Mouse (Mus musculus): ENCODE measurements around the gene Atg7. TPM values are rescaled to one million over a fixed set of nuclear protein-coding genes. Genes with fewer than 3 reads are reported as not detected.

Atg7 gene
- total and polyA plus RNA-seq, 2 experiments = 18.8 to 31.7 TPM

GRCm38 (mm10) chr6:114719100-114719499, 76.2 kb downstream of the Atg7 start:
- 73% methylated on average over 5 of the region's 5 CpGs for WGBS
- TF ChIP-seq CTCF (IDR thresholded peaks at IDR 0.05; ENCODE audit: low read depth, low read length) (no peak), POLR2A (IDR thresholded peaks at IDR 0.05; ENCODE audit: extremely low read depth, insufficient read depth, low read length) (no peak)

GRCm38 (mm10) chr6:114719665-114720064, 76.8 kb downstream of the Atg7 start:
- H3K9ac ChIP-seq (ENCODE audit: low read depth, low read length) = no peak overlapping the region
- H3K4me1 ChIP-seq (ENCODE audit: control insufficient read depth, insufficient read depth, low read length) = no peaks in the 10 kb centered on the region
- H3K27ac ChIP-seq (replicated peaks; ENCODE audit: insufficient read depth, low read depth, low read length) = no peak overlapping the region
- H3K27me3 ChIP-seq (ENCODE audit: control insufficient read depth, insufficient read depth, low read length) = no peaks in the 10 kb centered on the region
- 84% methylated on average over 8 of the region's 8 CpGs for WGBS
- no peaks in the 10 kb centered on the region for H3K79me2 ChIP-seq (ENCODE audit: control insufficient read depth, insufficient read depth, low read length)
- DNase-seq (ENCODE audit: extremely low read depth, low read depth, low spot score) = no peak
- H3K4me3 ChIP-seq (ENCODE audit: insufficient read depth, low read depth, low read length) = no peak overlapping the region
- peaks cover 3% of the 10 kb centered on the region; the same call in 1 of the 2 replicates for H3K36me3 ChIP-seq (ENCODE audit: control insufficient read depth, insufficient read depth, low read length)
- no peak for TF ChIP-seq POLR2A (IDR thresholded peaks at IDR 0.05; ENCODE audit: extremely low read depth, insufficient read depth, low read length)
- TF ChIP-seq CTCF (IDR thresholded peaks at IDR 0.05; ENCODE audit: low read depth, low read length) = no peak

More at GRCm38 (mm10) chr6:114719100-114719499, 76.2 kb downstream of the Atg7 start:
- Histone ChIP-seq H3K36me3 (ENCODE audit: control insufficient read depth, insufficient read depth, low read length) (peaks cover 2% of the 10 kb centered on the region; the same call in 1 of the 2 replicates), H3K4me1 (ENCODE audit: control insufficient read depth, insufficient read depth, low read length) (no peaks in the 10 kb centered on the region), H3K27me3 (ENCODE audit: control insufficient read depth, insufficient read depth, low read length) (no peaks in the 10 kb centered on the region), H3K4me3 (ENCODE audit: insufficient read depth, low read depth, low read length) (no peak overlapping the region), H3K79me2 (ENCODE audit: control insufficient read depth, insufficient read depth, low read length) (no peaks in the 10 kb centered on the region), H3K27ac (replicated peaks; ENCODE audit: insufficient read depth, low read depth, low read length) (no peak overlapping the region), H3K9ac (ENCODE audit: low read depth, low read length) (no peak overlapping the region)
- DNase-seq (ENCODE audit: extremely low read depth, low read depth, low spot score) = no peak

GRCm38 (mm10) chr6:114722046-114722445, 79.1 kb downstream of the Atg7 start:
- no peak for TF ChIP-seq POLR2A (IDR thresholded peaks at IDR 0.05; ENCODE audit: extremely low read depth, insufficient read depth, low read length)
- no peak for TF ChIP-seq CTCF (IDR thresholded peaks at IDR 0.05; ENCODE audit: low read depth, low read length)
- Histone ChIP-seq H3K27ac (replicated peaks; ENCODE audit: insufficient read depth, low read depth, low read length) (no peak overlapping the region), H3K79me2 (ENCODE audit: control insufficient read depth, insufficient read depth, low read length) (no peaks in the 10 kb centered on the region), H3K4me3 (ENCODE audit: insufficient read depth, low read depth, low read length) (no peak overlapping the region), H3K27me3 (ENCODE audit: control insufficient read depth, insufficient read depth, low read length) (no peaks in the 10 kb centered on the region), H3K36me3 (ENCODE audit: control insufficient read depth, insufficient read depth, low read length) (peaks cover 10% of the 10 kb centered on the region), H3K4me1 (ENCODE audit: control insufficient read depth, insufficient read depth, low read length) (no peaks in the 10 kb centered on the region), H3K9ac (ENCODE audit: low read depth, low read length) (no peak overlapping the region)
- WGBS = 91% methylated on average over 5 of the region's 5 CpGs
- DNase-seq (ENCODE audit: extremely low read depth, low read depth, low spot score) = no peak

DNA sequence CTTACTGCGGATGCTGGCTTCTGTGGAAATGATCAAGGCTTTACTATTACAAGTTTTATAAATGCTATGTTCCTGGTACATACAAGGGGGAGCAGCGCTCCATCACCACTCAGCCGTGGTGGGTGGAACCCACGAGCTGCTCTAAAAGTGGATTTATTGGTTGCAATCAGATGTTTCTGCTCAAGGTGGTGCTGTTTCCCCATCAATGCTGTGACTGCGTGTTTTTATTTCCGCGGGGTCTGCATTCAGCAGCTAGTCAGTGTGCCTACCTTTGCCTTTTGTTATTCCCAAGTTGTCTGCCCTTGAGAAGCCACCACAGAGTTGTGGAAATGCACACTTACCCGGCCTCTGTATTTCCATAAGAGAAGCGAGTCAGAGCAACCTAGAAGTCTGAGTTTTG, 81.0 kb downstream of the Atg7 start:
- no peak overlapping the region for H3K27ac ChIP-seq (replicated peaks; ENCODE audit: insufficient read depth, low read depth, low read length)
- peaks cover 13% of the 10 kb centered on the region for H3K36me3 ChIP-seq (ENCODE audit: control insufficient read depth, insufficient read depth, low read length)
- TF ChIP-seq POLR2A (IDR thresholded peaks at IDR 0.05; ENCODE audit: extremely low read depth, insufficient read depth, low read length) (no peak), CTCF (IDR thresholded peaks at IDR 0.05; ENCODE audit: low read depth, low read length) (peak; percentile 26; the same call in 1 of the 2 replicates)
- H3K79me2 ChIP-seq (ENCODE audit: control insufficient read depth, insufficient read depth, low read length) = no peaks in the 10 kb centered on the region
- no peak for DNase-seq (ENCODE audit: extremely low read depth, low read depth, low spot score)
- H3K9ac ChIP-seq (ENCODE audit: low read depth, low read length) = no peak overlapping the region
- 57% methylated on average over 9 of the region's 9 CpGs for WGBS
- no peaks in the 10 kb centered on the region for H3K4me1 ChIP-seq (ENCODE audit: control insufficient read depth, insufficient read depth, low read length)
- H3K4me3 ChIP-seq (ENCODE audit: insufficient read depth, low read depth, low read length) = no peak overlapping the region
- no peaks in the 10 kb centered on the region for H3K27me3 ChIP-seq (ENCODE audit: control insufficient read depth, insufficient read depth, low read length)

GRCm38 (mm10) chr6:114724351-114724750, 81.5 kb downstream of the Atg7 start:
- no peak overlapping the region for H3K27ac ChIP-seq (replicated peaks; ENCODE audit: insufficient read depth, low read depth, low read length)
- WGBS = 87% methylated on average over 7 of the region's 7 CpGs
- H3K79me2 ChIP-seq (ENCODE audit: control insufficient read depth, insufficient read depth, low read length) = no peaks in the 10 kb centered on the region
- H3K27me3 ChIP-seq (ENCODE audit: control insufficient read depth, insufficient read depth, low read length) = no peaks in the 10 kb centered on the region
- DNase-seq (ENCODE audit: extremely low read depth, low read depth, low spot score) = no peak
- no peak for TF ChIP-seq CTCF (IDR thresholded peaks at IDR 0.05; ENCODE audit: low read depth, low read length)
- TF ChIP-seq POLR2A (IDR thresholded peaks at IDR 0.05; ENCODE audit: extremely low read depth, insufficient read depth, low read length) = no peak
- no peak overlapping the region for H3K9ac ChIP-seq (ENCODE audit: low read depth, low read length)
- H3K4me1 ChIP-seq (ENCODE audit: control insufficient read depth, insufficient read depth, low read length) = no peaks in the 10 kb centered on the region
- peaks cover 15% of the 10 kb centered on the region for H3K36me3 ChIP-seq (ENCODE audit: control insufficient read depth, insufficient read depth, low read length)
- H3K4me3 ChIP-seq (ENCODE audit: insufficient read depth, low read depth, low read length) = no peak overlapping the region

DNA sequence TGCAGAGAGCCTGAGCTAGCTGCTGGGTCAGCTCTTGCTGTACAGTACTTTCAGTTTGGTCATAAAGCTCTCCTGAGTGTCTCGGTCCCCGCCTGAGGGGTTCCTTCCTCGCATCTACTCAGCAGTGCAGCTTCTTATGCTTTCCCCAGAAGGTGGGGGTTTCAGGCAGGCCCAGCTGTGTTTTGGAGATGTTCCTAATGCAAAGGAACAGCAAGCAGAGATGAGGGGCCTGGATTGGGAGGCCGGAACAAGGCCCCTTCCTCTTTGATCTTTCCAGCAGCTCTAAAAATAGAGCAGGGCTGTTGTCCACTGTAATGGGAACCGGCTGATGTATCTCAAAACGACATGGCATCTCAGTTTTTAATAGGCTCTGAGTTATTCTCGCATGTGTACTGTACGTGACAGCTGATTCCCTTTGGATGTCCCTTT, 82.3 kb downstream of the Atg7 start:
- H3K27ac ChIP-seq (replicated peaks; ENCODE audit: insufficient read depth, low read depth, low read length) = no peak overlapping the region
- no peak for DNase-seq (ENCODE audit: extremely low read depth, low read depth, low spot score)
- TF ChIP-seq POLR2A (IDR thresholded peaks at IDR 0.05; ENCODE audit: extremely low read depth, insufficient read depth, low read length) = no peak
- TF ChIP-seq CTCF (IDR thresholded peaks at IDR 0.05; ENCODE audit: low read depth, low read length) = no peak
- H3K9ac ChIP-seq (ENCODE audit: low read depth, low read length) = no peak overlapping the region
- WGBS = 80% methylated on average over 8 of the region's 8 CpGs
- H3K79me2 ChIP-seq (ENCODE audit: control insufficient read depth, insufficient read depth, low read length) = no peaks in the 10 kb centered on the region
- no peak overlapping the region for H3K4me3 ChIP-seq (ENCODE audit: insufficient read depth, low read depth, low read length)
- H3K4me1 ChIP-seq (ENCODE audit: control insufficient read depth, insufficient read depth, low read length) = no peaks in the 10 kb centered on the region
- peaks cover 15% of the 10 kb centered on the region for H3K36me3 ChIP-seq (ENCODE audit: control insufficient read depth, insufficient read depth, low read length)
- H3K27me3 ChIP-seq (ENCODE audit: control insufficient read depth, insufficient read depth, low read length) = no peaks in the 10 kb centered on the region
